Mouse (Mus musculus): ENCODE results near the gene Tada2a.

The Tada2a gene

GRCm38 (mm10) chr11:84128943-84129798 lies at the start of gene Tada2a, which contains the start of gene Acaca:
Tada2a (minus strand) TSS chr11:84129600.
Acaca (plus strand) TSS chr11:84129672.
- DNase-seq (ENCODE audit: extremely low spot score, low spot score), result peak; percentile 92

- no peak for DNase-seq (ENCODE audit: extremely low spot score, low spot score)
Observed at GRCm38 (mm10) chr11:84178571-84178970, 49.2 kb upstream of the Tada2a start.

- DNase-seq (ENCODE audit: extremely low spot score, low spot score), result no peak
Observed at GRCm38 (mm10) chr11:84172539-84173435, 43.4 kb upstream of the Tada2a start.

GRCm38 (mm10) chr11:84168701-84169288 lies 39.4 kb upstream of the Tada2a start:
- DNase-seq (ENCODE audit: extremely low spot score, low spot score), result no peak

- no peak for DNase-seq (ENCODE audit: extremely low spot score, low spot score)
Observed at GRCm38 (mm10) chr11:84167046-84167526, 37.7 kb upstream of the Tada2a start, which contains the start of gene Gm11437. Gm11437 (minus strand) TSS chr11:84167476.

GRCm38 (mm10) chr11:84164561-84164960 lies 35.2 kb upstream of the Tada2a start:
- DNase-seq (ENCODE audit: extremely low spot score, low spot score), result no peak

GRCm38 (mm10) chr11:84164123-84164522 lies 34.7 kb upstream of the Tada2a start:
- DNase-seq (ENCODE audit: extremely low spot score, low spot score), result no peak

GRCm38 (mm10) chr11:84156535-84157262 lies 27.3 kb upstream of the Tada2a start:
- no peak for DNase-seq (ENCODE audit: extremely low spot score, low spot score)

- no peak for DNase-seq (ENCODE audit: extremely low spot score, low spot score)
Observed at GRCm38 (mm10) chr11:84150884-84151283, 21.5 kb upstream of the Tada2a start.

- no peak for DNase-seq (ENCODE audit: extremely low spot score, low spot score)
Observed at GRCm38 (mm10) chr11:84146081-84146480, 16.7 kb upstream of the Tada2a start.

GRCm38 (mm10) chr11:84145201-84145798 lies 15.9 kb upstream of the Tada2a start:
- no peak for DNase-seq (ENCODE audit: extremely low spot score, low spot score)

- DNase-seq (ENCODE audit: extremely low spot score, low spot score), result peak; percentile 34
Observed at GRCm38 (mm10) chr11:84141752-84142151, 12.4 kb upstream of the Tada2a start.

GRCm38 (mm10) chr11:84136453-84136852 lies 7.1 kb upstream of the Tada2a start:
- no peak for DNase-seq (ENCODE audit: extremely low spot score, low spot score)

GRCm38 (mm10) chr11:84134331-84134860 lies 5.0 kb upstream of the Tada2a start:
- DNase-seq (ENCODE audit: extremely low spot score, low spot score), result no peak

- no peak for DNase-seq (ENCODE audit: extremely low spot score, low spot score)
Observed at GRCm38 (mm10) chr11:84129799-84130185, 392 bp upstream of the Tada2a start.

- DNase-seq (ENCODE audit: extremely low spot score, low spot score), result no peak
Observed at GRCm38 (mm10) chr11:84127977-84128376, 1.4 kb downstream of the Tada2a start.

GRCm38 (mm10) chr11:84121051-84121956 lies 8.1 kb downstream of the Tada2a start:
- DNase-seq (ENCODE audit: extremely low spot score, low spot score), result no peak

- no peak for DNase-seq (ENCODE audit: extremely low spot score, low spot score)
Observed at GRCm38 (mm10) chr11:84117431-84117830, 12.0 kb downstream of the Tada2a start.

- DNase-seq (ENCODE audit: extremely low spot score, low spot score), result no peak
Observed at GRCm38 (mm10) chr11:84116221-84116620, 13.2 kb downstream of the Tada2a start.
